Mouse (Mus musculus): ENCODE data around the gene Rfx5. TPM values are rescaled to one million over a fixed set of nuclear protein-coding genes. Genes with fewer than 3 reads are reported as not detected.
A peak's percentile ranks its signal among the peaks of the same experiment; 100 is the strongest.
"Not testable (repeated sequence)": the region's sequence is repeated elsewhere in the genome, so short reads cannot be mapped to it uniquely, and the experiment has no call there.

Gene Rfx5
- 28.1 and 39.0 TPM in 2 replicates for total RNA-seq (2017)

GRCm38 (mm10) chr3:94953764-94954616, at the start of gene Rfx5:
TSS of gene Rfx5 (plus strand) at chr3:94954075.
- ATAC-seq (replicated peaks in 1 of 2; ENCODE audit: insufficient read depth in 1 of 2, low FRiP score in 2 of 2, low TSS enrichment in 1 of 2, low read depth in 1 of 2, poor library complexity in 2 of 2, severe bottlenecking in 2 of 2) = peak; percentile 92 to 94

- not testable (repeated sequence) for ATAC-seq (replicated peaks in 1 of 2; ENCODE audit: insufficient read depth in 1 of 2, low FRiP score in 2 of 2, low TSS enrichment in 1 of 2, low read depth in 1 of 2, poor library complexity in 2 of 2, severe bottlenecking in 2 of 2)
Measured at GRCm38 (mm10) chr3:94904759-94905158, 49.1 kb upstream of the Rfx5 start.

- no peak for ATAC-seq (replicated peaks in 1 of 2; ENCODE audit: insufficient read depth in 1 of 2, low FRiP score in 2 of 2, low TSS enrichment in 1 of 2, low read depth in 1 of 2, poor library complexity in 2 of 2, severe bottlenecking in 2 of 2)
Measured at GRCm38 (mm10) chr3:94906482-94906881, 47.4 kb upstream of the Rfx5 start.

- ATAC-seq (replicated peaks in 1 of 2; ENCODE audit: insufficient read depth in 1 of 2, low FRiP score in 2 of 2, low TSS enrichment in 1 of 2, low read depth in 1 of 2, poor library complexity in 2 of 2, severe bottlenecking in 2 of 2) = no peak
Measured at GRCm38 (mm10) chr3:94911050-94911693, 42.7 kb upstream of the Rfx5 start.

GRCm38 (mm10) chr3:94913801-94914200, 40.1 kb upstream of the Rfx5 start:
- ATAC-seq (replicated peaks in 1 of 2; ENCODE audit: insufficient read depth in 1 of 2, low FRiP score in 2 of 2, low TSS enrichment in 1 of 2, low read depth in 1 of 2, poor library complexity in 2 of 2, severe bottlenecking in 2 of 2) = no peak

GRCm38 (mm10) chr3:94915903-94916741, 37.8 kb upstream of the Rfx5 start:
- ATAC-seq (replicated peaks in 1 of 2; ENCODE audit: insufficient read depth in 1 of 2, low FRiP score in 2 of 2, low TSS enrichment in 1 of 2, low read depth in 1 of 2, poor library complexity in 2 of 2, severe bottlenecking in 2 of 2) = peak; percentile 80 to 85

- no peak for ATAC-seq (replicated peaks in 1 of 2; ENCODE audit: insufficient read depth in 1 of 2, low FRiP score in 2 of 2, low TSS enrichment in 1 of 2, low read depth in 1 of 2, poor library complexity in 2 of 2, severe bottlenecking in 2 of 2)
Measured at GRCm38 (mm10) chr3:94917816-94918361, 36.0 kb upstream of the Rfx5 start.

- ATAC-seq (replicated peaks in 1 of 2; ENCODE audit: insufficient read depth in 1 of 2, low FRiP score in 2 of 2, low TSS enrichment in 1 of 2, low read depth in 1 of 2, poor library complexity in 2 of 2, severe bottlenecking in 2 of 2) = no peak
Measured at GRCm38 (mm10) chr3:94918845-94919244, 35.0 kb upstream of the Rfx5 start.

- ATAC-seq (replicated peaks in 1 of 2; ENCODE audit: insufficient read depth in 1 of 2, low FRiP score in 2 of 2, low TSS enrichment in 1 of 2, low read depth in 1 of 2, poor library complexity in 2 of 2, severe bottlenecking in 2 of 2) = no peak
Measured at GRCm38 (mm10) chr3:94921104-94921503, 32.8 kb upstream of the Rfx5 start.

- ATAC-seq (replicated peaks in 1 of 2; ENCODE audit: insufficient read depth in 1 of 2, low FRiP score in 2 of 2, low TSS enrichment in 1 of 2, low read depth in 1 of 2, poor library complexity in 2 of 2, severe bottlenecking in 2 of 2) = no peak
Measured at GRCm38 (mm10) chr3:94922333-94922732, 31.5 kb upstream of the Rfx5 start.

- ATAC-seq (replicated peaks in 1 of 2; ENCODE audit: insufficient read depth in 1 of 2, low FRiP score in 2 of 2, low TSS enrichment in 1 of 2, low read depth in 1 of 2, poor library complexity in 2 of 2, severe bottlenecking in 2 of 2) = no peak
Measured at GRCm38 (mm10) chr3:94924688-94925087, 29.2 kb upstream of the Rfx5 start.

GRCm38 (mm10) chr3:94926301-94926736, 27.6 kb upstream of the Rfx5 start:
- ATAC-seq (replicated peaks in 1 of 2; ENCODE audit: insufficient read depth in 1 of 2, low FRiP score in 2 of 2, low TSS enrichment in 1 of 2, low read depth in 1 of 2, poor library complexity in 2 of 2, severe bottlenecking in 2 of 2) = peak in 1 of 2 experiments; percentile 72; a peak in 2 of 4 replicates

GRCm38 (mm10) chr3:94928979-94929378, 24.9 kb upstream of the Rfx5 start:
- not testable (repeated sequence) for ATAC-seq (replicated peaks in 1 of 2; ENCODE audit: insufficient read depth in 1 of 2, low FRiP score in 2 of 2, low TSS enrichment in 1 of 2, low read depth in 1 of 2, poor library complexity in 2 of 2, severe bottlenecking in 2 of 2)

GRCm38 (mm10) chr3:94930386-94931266, 23.2 kb upstream of the Rfx5 start:
- not testable (repeated sequence) for ATAC-seq (replicated peaks in 1 of 2; ENCODE audit: insufficient read depth in 1 of 2, low FRiP score in 2 of 2, low TSS enrichment in 1 of 2, low read depth in 1 of 2, poor library complexity in 2 of 2, severe bottlenecking in 2 of 2)

GRCm38 (mm10) chr3:94931427-94932082, 22.3 kb upstream of the Rfx5 start:
- ATAC-seq (replicated peaks in 1 of 2; ENCODE audit: insufficient read depth in 1 of 2, low FRiP score in 2 of 2, low TSS enrichment in 1 of 2, low read depth in 1 of 2, poor library complexity in 2 of 2, severe bottlenecking in 2 of 2) = not testable (repeated sequence)

- ATAC-seq (replicated peaks in 1 of 2; ENCODE audit: insufficient read depth in 1 of 2, low FRiP score in 2 of 2, low TSS enrichment in 1 of 2, low read depth in 1 of 2, poor library complexity in 2 of 2, severe bottlenecking in 2 of 2) = not testable (repeated sequence)
Measured at GRCm38 (mm10) chr3:94932279-94932678, 21.6 kb upstream of the Rfx5 start.
